Mouse (Mus musculus) forebrain, embryonic 15.5 days (tissue): ENCODE measurements around the gene Nes. TPM values are rescaled to one million over a fixed set of nuclear protein-coding genes. Genes with fewer than 3 reads are reported as not detected.
A peak's percentile ranks its signal among the peaks of the same experiment; 100 is the strongest.

ENCODE experiments used
- ATAC-seq: fragments of 200-750 bp; cut with Nextera tagmentation; replicated peaks from 2 replicates; pipeline ENCODE4 v1.8.0; 2017; ENCODE audit warnings: mild to moderate bottlenecking, moderate TSS enrichment, moderate library complexity
- H3K27ac ChIP-seq: fragments of 300-500 bp; sonication (generic); replicated peaks from 2 replicates; pipeline ENCODE4 v1.5.1; 2015; ENCODE audit warnings: mild to moderate bottlenecking, inconsistent platforms
- H3K27me3 ChIP-seq: fragments of 300-500 bp; sonication (generic); 2 replicates; pipeline ENCODE4 v1.6.1; 2015; ENCODE audit warnings: inconsistent platforms
- H3K36me3 ChIP-seq: fragments of 300-500 bp; sonication (generic); 2 replicates; pipeline ENCODE4 v1.6.1; 2015; ENCODE audit warnings: mild to moderate bottlenecking, inconsistent platforms
- H3K4me1 ChIP-seq: fragments of 300-500 bp; sonication (generic); 2 replicates; pipeline ENCODE4 v1.6.1; 2015; ENCODE audit warnings: inconsistent platforms
- H3K4me2 ChIP-seq: fragments of 300-500 bp; sonication (generic); replicated peaks from 2 replicates; pipeline ENCODE4 v1.6.1; 2015; ENCODE audit warnings: mild to moderate bottlenecking, inconsistent platforms
- H3K4me3 ChIP-seq: fragments of 300-500 bp; sonication (generic); 2 replicates; pipeline ENCODE4 v1.5.1; 2015; ENCODE audit warnings: mild to moderate bottlenecking, inconsistent platforms
- H3K9ac ChIP-seq: fragments of 300-500 bp; sonication (generic); replicated peaks from 2 replicates; pipeline ENCODE4 v1.6.1; 2015; ENCODE audit warnings: mild to moderate bottlenecking, inconsistent platforms
- H3K9me3 ChIP-seq: fragments of 300-500 bp; sonication (generic); 2 replicates; pipeline ENCODE4 v1.6.1; 2016; ENCODE audit warnings: inconsistent platforms
- WGBS: fragments of 180-500 bp; shearing (Covaris S2); methylation state at CpG from one replicate; pipeline ENCODE4 v1.1.7; 2015; ENCODE audit warnings: mixed read lengths; 5-methylcytosine and 5-hydroxymethylcytosine counted together
- polyA plus RNA-seq: library from polyadenylated mRNA; unstranded; fragments of >200 nt; fragmentation: Nextera tagmentation; extraction: Ambion mirVana; gene quantifications from 2 replicates; pipeline ENCODE4 v1.2.1, GENCODE M21; 2015

The Nes gene
- polyA plus RNA-seq, 1 experiment from 2014 or later, result 50.0 TPM

GRCm38 (mm10) chr3:87944838-87945600 is 25.9 kb upstream of the Nes start:
- Histone ChIP-seq H3K9ac (no peak overlapping the region), H3K27me3 (no peaks in the 10 kb centered on the region), H3K4me1 (peaks cover 49% of the 10 kb centered on the region), H3K4me2 (no peak overlapping the region), H3K9me3 (no peaks in the 10 kb centered on the region), H3K36me3 (peaks cover 27% of the 10 kb centered on the region), H3K4me3 (no peak overlapping the region), H3K27ac (0 out of 2 replicates have a peak overlapping the region, but pooled peaks have one; percentile 34)
- 11% methylated on average over 4 of the region's 4 CpGs for WGBS
- peak; percentile 44; the same call in 1 of the 2 replicates for ATAC-seq

GRCm38 (mm10) chr3:87945781-87946540 is 24.9 kb upstream of the Nes start:
- no peak overlapping the region for H3K9ac ChIP-seq
- H3K9me3 ChIP-seq, result no peaks in the 10 kb centered on the region
- H3K4me1 ChIP-seq, result peaks cover 54% of the 10 kb centered on the region
- no peaks in the 10 kb centered on the region for H3K27me3 ChIP-seq
- no peak overlapping the region for H3K4me2 ChIP-seq
- H3K36me3 ChIP-seq, result peaks cover 17% of the 10 kb centered on the region
- H3K4me3 ChIP-seq, result no peak overlapping the region
- no peak for ATAC-seq
- WGBS, result 18% methylated on average over 12 of the region's 12 CpGs
- H3K27ac ChIP-seq, result no peak overlapping the region

GRCm38 (mm10) chr3:87946541-87946860 is 24.4 kb upstream of the Nes start:
- H3K4me3 ChIP-seq, result no peak overlapping the region
- H3K9me3 ChIP-seq, result no peaks in the 10 kb centered on the region
- WGBS, result 43% methylated on average over 1 of the region's 1 CpGs
- no peak overlapping the region for H3K27ac ChIP-seq
- peaks cover 12% of the 10 kb centered on the region for H3K36me3 ChIP-seq
- ATAC-seq, result no peak
- H3K4me1 ChIP-seq, result peaks cover 54% of the 10 kb centered on the region
- no peak overlapping the region for H3K4me2 ChIP-seq
- H3K9ac ChIP-seq, result no peak overlapping the region
- H3K27me3 ChIP-seq, result no peaks in the 10 kb centered on the region

- Histone ChIP-seq H3K9me3 (no peaks in the 10 kb centered on the region), H3K4me1 (peaks cover 56% of the 10 kb centered on the region), H3K4me3 (peak overlapping the region; percentile 36), H3K27ac (no peak overlapping the region), H3K9ac (peak overlapping the region; percentile 40), H3K27me3 (no peaks in the 10 kb centered on the region), H3K36me3 (peaks cover 5% of the 10 kb centered on the region), H3K4me2 (peak overlapping the region; percentile 69)
- WGBS, result 7% methylated on average over 26 of the region's 26 CpGs
- ATAC-seq, result no peak
Observed at GRCm38 (mm10) chr3:87947056-87947810, 23.6 kb upstream of the Nes start.

- no peak for ATAC-seq
- Histone ChIP-seq H3K36me3 (no peaks in the 10 kb centered on the region), H3K9me3 (no peaks in the 10 kb centered on the region), H3K4me1 (peaks cover 62% of the 10 kb centered on the region), H3K27ac (no peak overlapping the region), H3K4me3 (peak overlapping the region; percentile 36), H3K27me3 (no peaks in the 10 kb centered on the region), H3K9ac (peak overlapping the region; percentile 40), H3K4me2 (peak overlapping the region; percentile 69)
- WGBS, result 0% methylated on average over 17 of the region's 17 CpGs
Observed at GRCm38 (mm10) chr3:87947811-87948199, 23.1 kb upstream of the Nes start.

GRCm38 (mm10) chr3:87948378-87949265 is 22.3 kb upstream of the Nes start, which contains the start of gene Crabp2:
Gene Crabp2 (plus strand): TSS chr3:87948666.
- no peak within 1 kb of the TSS for H3K27ac ChIP-seq
- no peaks in the 10 kb centered on the region for H3K27me3 ChIP-seq
- H3K4me1 ChIP-seq, result peaks cover 65% of the 10 kb centered on the region
- no peaks in the 10 kb centered on the region for H3K9me3 ChIP-seq
- peak within 1 kb of the TSS; percentile 69 for H3K4me2 ChIP-seq
- WGBS, result 2% methylated on average over 35 of the region's 35 CpGs
- peak within 1 kb of the TSS; percentile 36 for H3K4me3 ChIP-seq
- no peak for ATAC-seq
- H3K36me3 ChIP-seq, result no peaks in the 10 kb centered on the region
- H3K9ac ChIP-seq, result peak within 1 kb of the TSS; percentile 40

GRCm38 (mm10) chr3:87949266-87949954 is 21.5 kb upstream of the Nes start:
- no peak overlapping the region for H3K27ac ChIP-seq
- no peaks in the 10 kb centered on the region for H3K27me3 ChIP-seq
- H3K4me2 ChIP-seq, result peak overlapping the region; percentile 69; the same call in 1 of the 2 replicates
- 10% methylated on average over 16 of the region's 16 CpGs for WGBS
- H3K4me3 ChIP-seq, result 0 out of 2 replicates have a peak overlapping the region, but pooled peaks have one; percentile 36
- H3K4me1 ChIP-seq, result peaks cover 65% of the 10 kb centered on the region
- no peaks in the 10 kb centered on the region for H3K36me3 ChIP-seq
- H3K9ac ChIP-seq, result no peak overlapping the region
- H3K9me3 ChIP-seq, result no peaks in the 10 kb centered on the region
- no peak for ATAC-seq

GRCm38 (mm10) chr3:87949955-87950515 is 20.8 kb upstream of the Nes start:
- no peak overlapping the region for H3K27ac ChIP-seq
- no peaks in the 10 kb centered on the region for H3K9me3 ChIP-seq
- no peaks in the 10 kb centered on the region for H3K27me3 ChIP-seq
- H3K4me3 ChIP-seq, result no peak overlapping the region
- H3K4me2 ChIP-seq, result no peak overlapping the region
- ATAC-seq, result no peak
- peaks cover 59% of the 10 kb centered on the region for H3K4me1 ChIP-seq
- H3K9ac ChIP-seq, result no peak overlapping the region
- H3K36me3 ChIP-seq, result no peaks in the 10 kb centered on the region
- WGBS, result 8% methylated on average over 13 of the region's 13 CpGs

GRCm38 (mm10) chr3:87951946-87952345 is 18.9 kb upstream of the Nes start:
- H3K36me3 ChIP-seq, result no peaks in the 10 kb centered on the region
- H3K9ac ChIP-seq, result no peak overlapping the region
- peak overlapping the region; percentile 6; the same call in 1 of the 2 replicates for H3K4me2 ChIP-seq
- no peaks in the 10 kb centered on the region for H3K27me3 ChIP-seq
- ATAC-seq, result no peak
- H3K9me3 ChIP-seq, result no peaks in the 10 kb centered on the region
- 21% methylated on average over 12 of the region's 12 CpGs for WGBS
- H3K4me3 ChIP-seq, result no peak overlapping the region
- no peak overlapping the region for H3K27ac ChIP-seq
- H3K4me1 ChIP-seq, result peaks cover 47% of the 10 kb centered on the region

- Histone ChIP-seq H3K9me3 (no peaks in the 10 kb centered on the region), H3K4me3 (no peak overlapping the region), H3K4me2 (peak overlapping the region; percentile 6; the same call in 1 of the 2 replicates), H3K27me3 (no peaks in the 10 kb centered on the region), H3K9ac (no peak overlapping the region), H3K27ac (no peak overlapping the region), H3K4me1 (peaks cover 42% of the 10 kb centered on the region), H3K36me3 (no peaks in the 10 kb centered on the region)
- ATAC-seq, result no peak
- 9% methylated on average over 5 of the region's 5 CpGs for WGBS
Observed at GRCm38 (mm10) chr3:87952440-87952839, 18.4 kb upstream of the Nes start.
